Mouse (Mus musculus): ENCODE measurements around the gene Wfdc10.

GRCm38 (mm10) chr2:164615386-164615785 lies 40.5 kb upstream of the Wfdc10 start:
- TF ChIP-seq CTCF (IDR thresholded peaks at IDR 0.05; ENCODE audit: low read depth) (no peak), EP300 (IDR thresholded peaks at IDR 0.05; ENCODE audit: low read depth) (no peak)
